Mouse (Mus musculus): ENCODE data around the gene Txnrd2. TPM values are rescaled to one million over a fixed set of nuclear protein-coding genes. Genes with fewer than 3 reads are reported as not detected.

Gene Txnrd2
- total RNA-seq, 2 experiments from 2014 or later: 22.1 to 28.4 TPM

- peak; percentile 69 to 80 for DNase-seq (ENCODE audit: low spot score in 2 of 2)
These were observed 33.4 kb upstream of the Txnrd2 start for GRCm38 (mm10) chr16:18392469-18393426.

- no peak for DNase-seq (ENCODE audit: low spot score in 2 of 2)
These were observed 32.6 kb upstream of the Txnrd2 start for GRCm38 (mm10) chr16:18393595-18393994.

GRCm38 (mm10) chr16:18394056-18394455 is 32.1 kb upstream of the Txnrd2 start:
- DNase-seq (ENCODE audit: low spot score in 2 of 2): no peak

- DNase-seq (ENCODE audit: low spot score in 2 of 2): no peak
These were observed 31.2 kb upstream of the Txnrd2 start for GRCm38 (mm10) chr16:18394777-18395619.

- no peak for DNase-seq (ENCODE audit: low spot score in 2 of 2)
These were observed 30.6 kb upstream of the Txnrd2 start for GRCm38 (mm10) chr16:18395620-18396036.

GRCm38 (mm10) chr16:18396201-18396600 is 30.0 kb upstream of the Txnrd2 start:
- DNase-seq (ENCODE audit: low spot score in 2 of 2): peak in 1 of 2 experiments; percentile 52

- no peak for DNase-seq (ENCODE audit: low spot score in 2 of 2)
These were observed 29.2 kb upstream of the Txnrd2 start for GRCm38 (mm10) chr16:18396791-18397621.

- no peak for DNase-seq (ENCODE audit: low spot score in 2 of 2)
These were observed 26.2 kb upstream of the Txnrd2 start for GRCm38 (mm10) chr16:18400028-18400427.

GRCm38 (mm10) chr16:18400472-18401216 is 25.5 kb upstream of the Txnrd2 start:
- peak; percentile 62 to 70 for DNase-seq (ENCODE audit: low spot score in 2 of 2)

DNA sequence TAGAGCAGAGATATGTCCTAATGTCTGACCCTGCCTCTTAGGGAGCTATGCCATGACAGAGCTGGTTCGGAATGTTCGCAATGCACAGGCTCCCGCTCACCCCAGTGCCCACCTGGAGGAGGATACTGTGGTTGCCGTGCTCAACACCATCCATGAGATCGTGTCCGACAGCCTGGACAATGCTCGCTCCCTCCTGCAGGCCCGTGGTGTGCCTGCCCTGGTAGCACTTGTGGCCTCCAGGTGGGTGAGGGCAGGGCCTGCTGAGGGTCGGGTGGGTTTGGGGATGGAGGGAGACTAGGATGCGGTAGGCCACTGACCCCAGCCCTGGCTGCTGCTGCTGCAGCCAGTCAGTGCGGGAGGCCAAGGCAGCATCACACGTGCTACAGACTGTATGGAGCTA is 22.9 kb upstream of the Txnrd2 start:
- DNase-seq (ENCODE audit: low spot score in 2 of 2): no peak

- DNase-seq (ENCODE audit: low spot score in 2 of 2): no peak
These were observed 20.9 kb upstream of the Txnrd2 start for GRCm38 (mm10) chr16:18405091-18405854.

GRCm38 (mm10) chr16:18405876-18406275 is 20.3 kb upstream of the Txnrd2 start:
- no peak for DNase-seq (ENCODE audit: low spot score in 2 of 2)

DNA sequence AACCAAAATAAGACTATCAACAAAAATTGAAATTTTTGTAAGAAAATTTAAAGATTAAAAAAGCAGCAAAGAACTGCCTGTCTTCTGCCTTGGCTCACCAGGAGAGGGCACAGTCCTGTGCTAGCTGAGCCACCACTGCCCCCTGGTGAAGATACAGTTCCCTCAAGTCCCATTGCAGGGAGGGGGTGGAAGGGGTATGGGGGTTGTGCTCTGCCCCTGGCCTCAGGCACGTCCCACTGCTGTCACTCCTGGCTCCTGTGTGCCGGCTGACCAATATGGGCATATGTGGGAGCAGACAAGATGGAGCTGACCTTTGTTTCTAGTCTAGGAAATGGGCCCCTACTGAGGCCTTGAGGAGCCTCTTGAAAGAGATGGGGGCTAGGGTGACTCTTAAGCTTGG is 19.9 kb upstream of the Txnrd2 start:
- peak; percentile 71 to 79 for DNase-seq (ENCODE audit: low spot score in 2 of 2)

DNA sequence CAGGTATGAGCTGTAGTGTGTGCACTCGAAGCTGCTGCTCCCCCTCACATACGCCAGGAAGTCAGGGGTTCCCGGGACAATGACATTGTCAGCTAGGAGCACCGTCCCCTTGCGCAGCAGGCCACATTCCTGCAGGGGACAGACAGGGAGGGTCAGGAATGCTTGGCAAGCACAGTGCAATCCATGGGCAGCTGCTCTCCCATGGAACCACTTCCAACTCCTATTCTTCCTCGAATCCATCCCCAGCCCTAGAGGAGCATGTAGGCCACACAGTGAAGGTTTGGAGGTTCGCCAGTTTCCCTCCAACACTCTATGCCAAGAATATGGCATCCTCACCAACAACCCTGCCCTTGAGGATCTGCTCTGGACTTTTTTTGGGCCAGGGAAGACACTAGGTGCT is 18.3 kb upstream of the Txnrd2 start:
- DNase-seq (ENCODE audit: low spot score in 2 of 2): no peak

- no peak for DNase-seq (ENCODE audit: low spot score in 2 of 2)
These were observed 16.4 kb upstream of the Txnrd2 start for GRCm38 (mm10) chr16:18409776-18410175.

DNA sequence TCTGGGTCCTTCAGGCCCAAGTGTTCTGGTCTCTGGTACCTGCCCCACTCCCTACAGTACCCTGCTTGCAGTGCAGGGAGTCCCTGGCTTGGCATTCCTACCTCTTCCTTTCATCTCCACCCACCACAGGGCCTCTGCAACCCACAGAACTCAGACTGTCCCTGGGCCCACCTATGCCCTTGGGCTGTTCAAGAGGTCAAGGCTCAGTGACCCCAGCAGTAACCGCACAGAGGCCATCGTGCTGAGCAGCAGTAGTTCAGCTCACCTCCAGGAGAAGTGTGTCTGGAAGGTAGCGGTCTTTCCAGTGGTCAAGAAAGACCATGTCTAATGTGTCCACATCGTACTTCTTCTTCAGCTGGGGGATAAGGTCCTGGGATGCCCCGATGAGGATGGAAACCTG is 15.8 kb upstream of the Txnrd2 start:
- no peak for DNase-seq (ENCODE audit: low spot score in 2 of 2)

GRCm38 (mm10) chr16:18411026-18411649 is 15.0 kb upstream of the Txnrd2 start:
- no peak for DNase-seq (ENCODE audit: low spot score in 2 of 2)

DNA sequence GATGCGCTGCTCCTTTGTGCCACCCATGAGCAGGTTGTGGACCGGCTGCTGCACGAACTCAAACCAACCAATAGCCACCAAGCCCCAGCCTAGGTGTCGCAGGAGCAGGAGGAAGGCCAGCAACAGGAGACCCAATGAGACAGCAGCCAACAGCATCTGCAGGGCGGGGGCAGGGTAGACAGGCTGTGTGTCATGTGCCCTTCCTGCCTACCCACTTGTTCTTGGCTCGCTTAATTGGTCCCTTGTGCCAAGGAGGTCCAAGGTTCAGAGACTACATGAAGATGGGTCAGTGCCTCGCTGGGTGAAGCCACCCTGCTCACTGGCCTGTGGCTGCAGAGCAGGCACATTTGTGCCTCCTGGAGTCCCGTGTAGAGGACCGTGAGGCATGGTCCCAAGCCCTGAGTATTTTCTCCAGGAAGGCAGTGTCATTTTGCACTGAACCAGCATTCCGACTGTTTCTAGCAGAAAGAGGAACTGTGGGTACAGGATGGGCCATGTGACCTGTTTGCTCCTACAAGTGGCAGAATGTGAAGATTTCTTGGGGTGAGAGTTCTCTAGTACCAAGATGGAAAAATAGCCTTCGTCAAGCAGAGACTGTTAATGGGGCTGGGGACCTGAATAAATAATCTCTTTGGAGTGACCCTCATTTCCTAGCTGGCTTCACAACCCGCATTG is 14.2 kb upstream of the Txnrd2 start:
- peak in 1 of 2 experiments; percentile 61 for DNase-seq (ENCODE audit: low spot score in 2 of 2)
